Mouse (Mus musculus) layer of hippocampus, adult 18-20 months (tissue): Measurements from ENCODE around the gene Fndc4. TPM values are rescaled to one million over a fixed set of nuclear protein-coding genes. Genes with fewer than 3 reads are reported as not detected.

Experiments
- DNase-seq, 2 experiments: peaks; one replicate each; pipeline ENCODE4 v3.0.0; 2022; ENCODE audit warnings: low spot score in 2 of 2
- total RNA-seq, 2 experiments: library from RNA; stranded (reverse); gene quantifications; 2 replicates each; pipeline ENCODE4 v1.2.3; 2021

Fndc4 gene
- total RNA-seq, 2 experiments from 2014 or later: 159 to 188 TPM

DNA sequence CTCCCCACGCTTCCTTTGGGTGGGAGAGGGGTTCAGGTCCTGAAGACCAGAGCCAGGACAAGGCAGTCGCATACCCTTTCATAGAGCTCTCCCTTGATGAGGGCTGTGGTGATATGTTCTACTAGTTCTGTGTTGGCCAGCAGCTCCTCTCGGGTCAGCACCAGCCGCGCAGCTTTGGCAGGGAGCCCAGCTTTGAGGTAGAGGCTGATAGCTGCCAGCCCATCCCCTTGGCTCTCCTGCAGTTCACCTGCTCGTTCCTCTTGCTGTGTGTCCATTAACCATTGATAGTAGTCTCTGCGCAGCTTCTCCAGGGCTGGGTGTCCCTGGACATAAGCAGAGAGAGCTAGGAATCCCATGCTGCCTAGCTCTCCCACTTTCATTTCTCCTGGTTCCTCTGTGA is 29.8 kb downstream of the Fndc4 start:
- no peak for DNase-seq

DNA sequence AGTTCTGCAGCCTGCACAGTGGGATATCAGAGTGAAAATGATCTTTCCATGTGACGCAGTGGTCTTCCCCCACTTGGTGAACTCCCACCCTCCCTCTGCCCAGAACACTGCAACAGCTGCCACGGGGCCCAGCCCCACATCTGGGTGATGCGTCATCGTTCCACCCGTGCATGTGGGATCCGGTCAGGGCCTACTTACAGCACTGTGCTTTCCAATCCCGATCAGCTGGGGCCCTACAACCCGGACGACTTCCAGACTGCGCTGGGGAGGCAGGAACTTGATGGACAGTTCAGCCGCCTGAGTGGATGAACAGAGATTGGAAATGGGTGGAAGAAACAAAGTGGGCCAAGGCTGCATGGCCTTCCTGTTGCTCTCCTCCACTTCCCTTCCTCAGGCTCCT is 38.3 kb downstream of the Fndc4 start:
- DNase-seq: no peak

- DNase-seq: no peak
These were observed 39.9 kb downstream of the Fndc4 start for GRCm38 (mm10) chr5:31255971-31256370.

- DNase-seq: no peak
These were observed 40.5 kb downstream of the Fndc4 start for GRCm38 (mm10) chr5:31255381-31255780.

GRCm38 (mm10) chr5:31254901-31255300 is 41.0 kb downstream of the Fndc4 start:
- no peak for DNase-seq

GRCm38 (mm10) chr5:31254452-31254851 is 41.4 kb downstream of the Fndc4 start:
- DNase-seq: no peak

GRCm38 (mm10) chr5:31253806-31254205 is 42.1 kb downstream of the Fndc4 start:
- no peak for DNase-seq

GRCm38 (mm10) chr5:31252795-31253545 is 42.9 kb downstream of the Fndc4 start:
- no peak for DNase-seq

- DNase-seq: peak in 1 of 2 experiments; percentile 13
These were observed 43.7 kb downstream of the Fndc4 start for GRCm38 (mm10) chr5:31252151-31252550.

DNA sequence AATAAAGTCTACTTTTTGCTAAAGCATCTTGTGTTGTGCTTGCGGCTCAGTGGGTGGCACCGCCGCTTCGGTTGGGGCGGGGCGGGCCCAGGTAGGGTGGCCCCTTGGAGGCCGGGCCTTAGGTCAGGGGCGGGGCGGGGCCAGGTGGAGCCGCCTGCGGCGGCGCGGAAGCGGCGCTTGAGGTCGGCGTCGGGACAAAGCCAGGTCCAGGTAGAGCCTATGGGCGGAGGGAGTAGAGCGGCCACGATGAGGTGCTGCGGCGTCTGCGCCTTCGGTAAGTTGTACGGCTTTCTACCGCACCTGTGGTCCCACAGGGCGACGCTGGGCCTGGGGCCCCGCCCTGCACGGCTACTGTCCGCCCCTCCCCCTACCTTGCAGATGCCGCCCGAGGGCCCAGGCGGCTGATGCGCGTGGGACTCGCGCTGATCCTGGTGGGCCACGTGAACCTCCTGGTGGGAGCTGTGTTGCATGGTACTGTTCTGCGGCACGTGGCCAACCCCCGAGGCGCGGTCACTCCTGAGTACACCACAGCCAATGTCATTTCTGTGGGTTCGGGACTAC is 44.3 kb downstream of the Fndc4 start, which contains the start of gene Krtcap3:
TSS of gene Krtcap3 (plus strand) at position 151 of the 561 bp plus-strand sequence.
- DNase-seq: peak in 1 of 2 experiments; percentile 27

DNA sequence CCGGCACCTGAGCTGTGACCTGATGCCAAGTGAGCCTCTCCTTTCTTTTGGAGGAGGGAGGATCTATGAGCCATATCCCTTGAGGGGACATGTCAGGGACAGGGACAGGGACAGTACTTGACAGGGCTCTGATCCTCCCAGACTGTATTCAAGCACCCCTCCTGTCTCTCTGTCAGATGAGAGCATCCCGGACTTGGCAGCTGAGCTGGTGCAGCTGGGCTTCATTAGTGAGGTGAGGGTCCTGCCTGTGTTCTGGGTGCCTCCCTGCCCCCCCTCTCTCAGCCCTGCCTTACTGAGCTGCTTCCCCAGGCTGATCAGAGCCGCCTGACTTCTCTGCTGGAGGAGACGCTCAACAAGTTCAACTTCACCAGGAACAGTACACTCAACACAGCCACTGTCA is 45.2 kb downstream of the Fndc4 start:
- no peak for DNase-seq

Other genes starting within 250 kb of the Fndc4 start
- 10 to 100 TPM; 68.1 to 70.0 TPM for gene Atraid, start 247.8 kb downstream of the Fndc4 start, total RNA-seq
- 10 to 100 TPM; 14.9 to 17.6 TPM for gene Slc5a6, start 247.2 kb downstream of the Fndc4 start, total RNA-seq
- 10 to 100 TPM; 20.0 to 20.9 TPM for gene Cad, start 241.3 kb downstream of the Fndc4 start, total RNA-seq
- gene Dnajc5g, start 189.8 kb downstream of the Fndc4 start, total RNA-seq: not detected
- 10 to 100 TPM; 84.1 to 93.8 TPM for gene Slc30a3, start 187.8 kb downstream of the Fndc4 start, total RNA-seq
- gene Trim54, start 179.4 kb downstream of the Fndc4 start, total RNA-seq: not detected
- gene Ucn, start 157.3 kb downstream of the Fndc4 start, total RNA-seq: not detected
- 10 to 100 TPM; 57.4 to 61.8 TPM for gene Mpv17, start 141.8 kb downstream of the Fndc4 start, total RNA-seq
- gene Gm29609, start 116.2 kb downstream of the Fndc4 start, total RNA-seq: 1 to 10 TPM; 3.6 to 3.8 TPM
- gene Gtf3c2, start 115.9 kb downstream of the Fndc4 start, total RNA-seq: 10 to 100 TPM; 57.7 to 60.9 TPM
- 10 to 100 TPM; 75.2 to 81.6 TPM for gene Snx17, start 102.9 kb downstream of the Fndc4 start, total RNA-seq
- gene Eif2b4, start 102.7 kb downstream of the Fndc4 start, total RNA-seq: 10 to 100 TPM; 39.0 to 39.5 TPM
- gene Zfp513, start 93.8 kb downstream of the Fndc4 start, total RNA-seq: 10 to 100 TPM; 27.1 to 28.2 TPM
- 10 to 100 TPM; 69.6 to 73.3 TPM for gene Ppm1g, start 75.4 kb downstream of the Fndc4 start, total RNA-seq
- gene Nrbp1, start 55.2 kb downstream of the Fndc4 start, total RNA-seq: 10 to 100 TPM; 83.8 to 86.3 TPM
- not detected for gene Gm9970, start 54.8 kb downstream of the Fndc4 start, total RNA-seq
- 1 to 10 TPM; 2.2 to 4.0 TPM for gene Krtcap3, start 44.4 kb downstream of the Fndc4 start, total RNA-seq
- 10 to 100 TPM; 79.3 to 86.3 TPM for gene Ift172, start 5.0 kb downstream of the Fndc4 start, total RNA-seq
- not detected for gene Gckr, start 1.4 kb upstream of the Fndc4 start, total RNA-seq
- gene Zfp512, start 156.4 kb upstream of the Fndc4 start, total RNA-seq: 10 to 100 TPM; 48.6 to 51.0 TPM
- gene 4930548H24Rik, start 189.7 kb upstream of the Fndc4 start, total RNA-seq: under 1 TPM in 1 of 2 experiments, not detected in 1; 0.10 TPM
- 10 to 100 TPM; 34.7 to 34.9 TPM for gene Gpn1, start 198.7 kb upstream of the Fndc4 start, total RNA-seq
- 10 to 100 TPM; 51.3 to 54.7 TPM for gene Slc4a1ap, start 230.9 kb upstream of the Fndc4 start, total RNA-seq
- gene Supt7l, start 231.7 kb upstream of the Fndc4 start, total RNA-seq: 10 to 100 TPM; 17.8 to 19.8 TPM